Mouse (Mus musculus) cerebellum, postnatal 25 days (tissue): ENCODE measurements around the gene Slc12a4.

Experiments used
- DNase-seq, 2 experiments: peaks; one replicate each; pipeline ENCODE4 v3.0.0; 2021; ENCODE audit warnings: mixed read lengths in 2 of 2

The Slc12a4 gene

GRCm38 (mm10) chr8:105969367-105969766, 3.5 kb upstream of the Slc12a4 start:
- no peak for DNase-seq

- DNase-seq = no peak
Measured at GRCm38 (mm10) chr8:105966692-105967311, 905 bp upstream of the Slc12a4 start.

DNA sequence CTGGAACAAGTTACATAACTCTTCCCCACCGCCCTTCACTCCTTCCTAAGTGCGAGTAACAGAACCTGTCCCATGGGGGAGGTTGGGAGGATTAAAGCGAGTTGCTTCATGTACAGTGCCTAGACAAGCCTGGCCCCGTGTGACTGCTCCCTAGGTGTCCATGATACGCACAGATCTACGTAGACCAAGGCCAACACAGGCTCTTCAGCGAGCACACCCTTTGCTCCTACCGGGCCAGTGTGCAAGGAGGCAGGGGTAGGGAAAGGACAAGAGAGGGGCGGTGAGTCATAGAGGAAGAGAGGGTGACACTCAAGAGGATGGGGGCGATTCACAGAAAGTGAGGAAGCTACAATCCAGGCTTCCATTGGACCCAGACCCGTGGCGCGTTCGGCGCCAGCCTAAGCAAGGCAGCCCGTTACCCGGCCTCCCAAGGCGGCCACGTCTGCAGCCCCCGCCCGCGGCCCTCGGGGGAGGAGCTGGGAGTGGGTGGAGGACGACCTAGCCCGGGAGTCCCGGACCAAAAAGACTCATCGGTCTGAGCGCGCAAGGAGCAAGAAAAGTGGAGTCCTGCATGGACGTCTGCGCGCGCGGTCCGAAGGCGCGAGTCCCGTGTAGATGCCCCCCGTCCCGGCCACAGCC, 512 bp downstream of the Slc12a4 start:
- DNase-seq = peak in 1 of 2 experiments; percentile 32

DNA sequence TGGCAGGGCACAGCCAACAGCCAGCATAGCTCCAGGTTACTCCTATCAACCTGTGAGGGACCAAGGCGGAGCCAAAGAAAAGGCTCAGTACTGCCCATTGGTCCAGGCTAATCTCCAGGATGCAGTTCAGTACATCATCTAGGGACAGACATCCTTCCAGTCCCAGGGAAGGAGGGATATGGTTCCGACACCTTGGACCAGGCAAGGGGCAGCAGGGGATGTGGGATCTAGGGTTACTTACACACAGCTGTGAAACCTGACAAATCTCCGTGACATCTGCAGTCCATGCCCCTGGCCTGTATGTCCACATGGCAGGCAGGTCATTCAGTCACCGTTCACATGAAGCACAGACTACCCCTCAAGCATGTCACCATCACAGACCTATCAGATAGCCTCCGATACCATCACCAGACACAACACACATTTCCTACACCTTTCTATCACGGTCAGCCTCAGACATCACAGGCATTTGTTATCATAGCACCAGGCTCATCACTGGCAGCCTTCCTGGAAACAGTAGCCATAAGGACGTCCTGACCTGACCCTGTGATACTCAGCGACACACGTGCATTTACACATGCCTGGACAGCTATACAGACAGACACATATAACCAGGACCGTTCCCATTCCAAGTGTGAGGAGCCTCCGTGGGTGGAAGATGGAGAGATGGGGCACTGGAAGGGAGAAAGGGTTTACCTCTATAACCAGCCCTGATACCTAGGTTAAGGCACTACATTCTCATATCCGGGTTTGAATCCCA, 1.2 kb downstream of the Slc12a4 start:
- no peak for DNase-seq

GRCm38 (mm10) chr8:105961536-105961935, 4.4 kb downstream of the Slc12a4 start:
- DNase-seq = no peak

DNA sequence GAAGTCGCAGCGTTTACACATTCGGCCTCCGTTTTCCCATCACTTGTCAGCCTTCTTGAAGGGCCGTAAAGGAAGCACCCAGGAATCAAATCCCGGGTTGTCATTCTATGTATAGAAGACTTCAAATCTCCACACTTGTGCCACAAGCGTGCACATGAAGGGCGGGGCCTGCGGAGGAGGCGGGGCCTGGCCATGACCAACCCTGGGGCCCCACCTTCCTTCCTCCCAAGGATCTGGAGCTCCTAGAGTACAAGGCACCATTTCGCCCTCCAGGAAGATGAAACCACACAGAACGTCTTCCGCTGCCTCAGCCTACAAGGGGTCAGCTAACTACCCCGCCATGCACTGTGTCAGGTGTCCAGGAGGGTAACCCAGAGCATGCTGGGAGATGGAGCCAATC, 4.8 kb downstream of the Slc12a4 start:
- no peak for DNase-seq

GRCm38 (mm10) chr8:105959350-105959749, 6.5 kb downstream of the Slc12a4 start:
- peak; percentile 90 to 94 for DNase-seq

- DNase-seq = no peak
Measured at GRCm38 (mm10) chr8:105957813-105958212, 8.1 kb downstream of the Slc12a4 start.

GRCm38 (mm10) chr8:105956556-105956955, 9.3 kb downstream of the Slc12a4 start:
- DNase-seq = no peak

DNA sequence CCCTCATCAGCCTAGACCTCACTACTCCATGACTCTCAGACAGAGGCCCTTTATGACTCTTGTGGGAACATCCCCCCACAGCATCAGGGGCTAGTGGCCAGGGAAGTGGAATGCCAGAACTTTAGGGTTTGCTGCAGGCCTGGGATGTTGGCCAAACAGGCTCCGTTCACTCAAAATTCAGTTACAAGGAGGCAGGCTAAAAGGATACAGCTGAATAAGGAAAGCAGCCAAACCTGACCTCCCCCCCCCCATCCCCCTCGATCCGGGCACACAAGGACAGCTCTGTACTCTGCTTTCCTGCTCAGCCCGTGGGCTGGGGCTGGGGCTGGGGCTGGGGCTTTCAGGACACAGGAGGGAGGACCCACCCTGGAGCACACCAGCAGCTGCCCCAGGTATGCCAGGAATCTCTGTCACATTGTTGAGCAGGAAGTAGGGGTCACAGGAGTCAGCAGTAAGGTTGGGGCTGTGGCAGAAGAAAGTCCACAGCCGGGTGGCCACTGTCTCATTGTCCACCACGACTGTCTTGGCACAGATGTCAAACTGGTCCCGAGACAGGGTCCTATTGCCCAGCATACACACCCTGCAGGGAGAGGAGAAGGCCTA, 14.7 kb downstream of the Slc12a4 start:
- DNase-seq = no peak

GRCm38 (mm10) chr8:105949350-105949749, 16.5 kb downstream of the Slc12a4 start:
- DNase-seq = peak; percentile 48 to 71

DNA sequence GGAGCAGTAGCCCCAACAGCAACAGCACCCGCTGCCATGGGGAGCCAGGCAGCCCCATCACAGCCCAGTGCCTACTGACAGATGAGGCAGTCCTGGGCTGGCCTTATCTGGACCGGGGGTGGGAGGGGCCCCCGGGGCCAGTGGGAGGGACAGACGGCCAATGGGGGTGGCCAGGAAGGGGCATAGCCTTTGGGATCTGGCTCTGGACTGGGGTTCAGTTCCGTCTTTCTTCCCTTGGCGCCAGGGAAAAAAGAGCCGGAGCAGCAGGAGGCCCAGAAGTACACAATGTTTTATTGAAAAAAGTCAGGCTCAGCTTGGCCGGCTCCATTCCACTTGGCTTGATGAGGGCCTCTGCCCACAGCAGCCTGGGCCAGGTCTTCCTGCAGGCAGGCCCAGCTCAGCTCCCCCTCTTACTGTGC, 22.6 kb downstream of the Slc12a4 start, which contains the start of gene Lcat:
Lcat (minus strand) TSS at position 62 of the 419 bp plus-strand sequence.
- peak; percentile 28 to 44 for DNase-seq

GRCm38 (mm10) chr8:105942542-105942941, 23.4 kb downstream of the Slc12a4 start:
- no peak for DNase-seq

DNA sequence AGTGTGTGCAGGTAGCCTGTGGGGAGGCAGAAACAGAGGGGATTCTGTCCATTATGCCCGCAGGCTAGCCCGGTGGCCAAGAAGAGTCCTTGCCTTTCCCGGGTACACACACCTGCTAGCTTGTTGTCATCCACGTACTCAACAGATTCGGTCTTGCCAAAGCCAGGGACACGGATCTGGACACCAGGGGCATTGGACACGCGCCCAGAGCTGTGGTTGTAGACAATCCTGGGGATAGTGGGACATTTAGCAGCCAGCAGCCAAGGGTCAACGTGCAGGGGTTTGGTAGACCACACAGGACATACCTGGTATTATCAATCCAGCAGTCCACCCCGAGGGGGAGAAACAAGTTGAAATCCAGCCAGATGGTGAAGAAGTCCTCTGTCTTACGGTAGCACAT, 23.9 kb downstream of the Slc12a4 start:
- no peak for DNase-seq

GRCm38 (mm10) chr8:105938306-105938669, 27.6 kb downstream of the Slc12a4 start, which contains the start of gene Psmb10:
Gene Psmb10, minus strand, starts transcription at chr8:105938444.
- DNase-seq = peak in 1 of 2 experiments; percentile 40

- peak in 1 of 2 experiments; percentile 59 for DNase-seq
Measured at GRCm38 (mm10) chr8:105937496-105938305, 28.2 kb downstream of the Slc12a4 start.

- DNase-seq = peak; percentile 90 to 93
Measured at GRCm38 (mm10) chr8:105936866-105937475, 28.9 kb downstream of the Slc12a4 start.

DNA sequence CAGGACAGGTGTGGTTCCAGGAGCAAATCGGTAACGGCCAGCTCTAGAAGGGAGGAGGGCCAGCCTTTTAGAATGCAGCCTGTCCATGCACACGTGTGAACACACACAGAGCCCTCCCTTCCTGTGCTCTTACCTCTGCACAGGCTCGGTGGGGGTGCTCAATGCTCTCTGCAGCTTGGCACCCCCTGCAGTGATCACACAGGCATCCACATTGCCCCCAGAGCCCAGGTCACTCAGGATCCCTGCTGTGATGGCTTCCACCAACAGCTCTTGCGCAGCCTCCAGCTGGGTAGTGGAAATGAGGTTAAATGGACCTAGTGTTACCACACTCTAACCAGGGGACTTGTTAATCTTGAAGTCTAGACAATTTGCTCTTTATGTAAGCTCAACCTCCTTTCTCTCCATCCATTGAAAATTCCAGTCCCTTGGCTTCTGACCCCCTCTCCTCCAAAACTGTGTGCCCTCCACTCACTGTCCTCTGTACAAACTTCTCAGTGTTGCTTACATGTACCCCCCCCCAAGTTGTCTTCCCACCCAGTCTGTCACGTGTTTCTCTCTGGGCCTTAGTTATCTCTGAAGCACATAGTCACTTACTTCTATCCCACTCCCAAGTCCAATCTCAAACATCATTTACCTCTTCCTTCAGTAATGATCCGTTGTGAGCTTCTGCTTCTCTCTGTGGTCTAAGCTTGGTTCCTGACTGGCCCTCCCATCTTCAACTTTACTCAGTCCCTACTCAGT, 29.9 kb downstream of the Slc12a4 start:
- DNase-seq = peak in 1 of 2 experiments; percentile 42

DNA sequence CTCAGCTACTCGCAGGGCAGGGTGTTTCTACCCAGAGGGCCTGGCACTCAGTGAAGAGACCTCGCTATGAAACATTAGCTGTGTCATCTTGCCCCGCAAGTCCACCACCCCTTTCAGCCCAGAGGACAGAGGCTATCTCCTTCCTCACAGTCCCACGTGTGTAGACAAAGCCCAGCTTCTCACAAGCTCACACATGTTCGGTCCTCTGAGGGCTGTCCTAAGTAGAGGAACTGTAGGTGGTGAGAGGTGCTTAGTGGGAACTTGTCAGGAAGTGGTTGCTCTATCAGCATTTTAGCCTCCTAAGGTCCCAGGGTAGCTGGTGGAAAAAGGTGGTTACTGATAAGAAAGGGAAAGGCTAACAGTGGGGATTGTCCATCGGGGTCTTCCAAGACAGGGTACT, 30.8 kb downstream of the Slc12a4 start:
- DNase-seq = no peak

DNA sequence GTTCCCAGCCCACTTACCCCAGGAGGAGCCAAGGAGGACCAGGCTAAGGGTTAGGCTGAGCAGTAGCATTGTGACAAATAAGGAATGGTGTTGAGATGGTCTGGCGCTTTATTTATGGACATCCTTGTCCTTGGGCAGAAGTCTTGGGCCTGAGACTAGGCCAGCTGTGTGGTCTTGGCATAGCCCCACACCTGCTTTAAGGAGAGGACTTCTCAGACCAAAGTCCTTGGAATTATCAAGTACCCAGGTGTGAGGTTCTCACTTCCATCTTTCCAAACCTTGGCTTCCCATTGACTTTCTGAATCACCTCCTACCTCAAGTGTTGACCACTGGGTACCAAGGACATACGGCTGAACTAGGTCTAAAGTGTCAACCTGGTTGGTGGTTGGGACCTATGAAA, 32.1 kb downstream of the Slc12a4 start, which contains the start of gene Ctrl:
Ctrl (minus strand) TSS at position 101 of the 400 bp plus-strand sequence.
- no peak for DNase-seq

DNA sequence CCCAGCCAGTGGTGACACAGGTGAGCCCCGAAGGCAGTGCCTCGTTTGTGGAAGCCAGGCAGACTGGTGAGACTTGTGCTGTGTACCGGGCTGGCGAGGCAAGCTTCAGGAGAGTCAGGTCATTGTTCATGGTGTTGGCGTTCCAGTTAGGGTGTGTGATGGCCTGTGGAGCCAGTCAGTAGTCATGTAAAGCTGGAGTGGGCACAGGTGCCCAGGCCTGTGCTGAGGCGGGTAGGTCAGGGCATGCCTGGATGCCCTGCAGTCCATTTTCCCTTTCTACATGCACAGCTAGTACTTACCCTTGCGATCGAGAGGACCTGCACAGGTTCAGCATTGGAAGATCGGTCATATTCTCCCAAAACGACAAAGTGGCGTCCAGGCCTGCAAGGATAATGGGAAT, 33.4 kb downstream of the Slc12a4 start:
- no peak for DNase-seq
